Mouse (Mus musculus) spleen, postnatal 4 days (tissue): Measurements from ENCODE around the gene Rnf216.
A peak's percentile ranks its signal among the peaks of the same experiment; 100 is the strongest.

ENCODE experiments used
- DNase-seq, 2 experiments: peaks; one replicate each; pipeline ENCODE4 v3.0.0; 2022; ENCODE audit warnings: low spot score in 2 of 2

The Rnf216 gene

DNA sequence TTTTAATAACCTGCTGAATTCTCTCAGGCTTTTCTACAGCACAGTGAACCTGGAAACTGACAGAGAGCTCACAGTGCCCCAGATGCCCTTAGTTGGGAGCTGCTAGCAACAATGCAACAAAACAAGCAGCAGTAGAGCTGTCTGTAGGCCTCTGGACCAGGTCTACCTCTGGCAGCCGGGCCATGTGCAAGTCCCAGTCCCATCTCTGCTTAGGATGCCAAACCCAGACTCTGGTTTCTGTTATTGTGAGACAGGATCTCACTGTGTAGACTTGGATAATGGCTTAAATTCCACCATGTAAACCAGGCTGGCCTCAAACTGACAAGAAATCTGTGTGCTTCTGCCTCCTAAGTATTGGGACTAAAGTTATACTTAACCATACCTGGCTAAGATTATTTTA lies 11.2 kb downstream of the Rnf216 start:
- DNase-seq = no peak

GRCm38 (mm10) chr5:143095256-143095655 lies 17.5 kb downstream of the Rnf216 start:
- DNase-seq = no peak

DNA sequence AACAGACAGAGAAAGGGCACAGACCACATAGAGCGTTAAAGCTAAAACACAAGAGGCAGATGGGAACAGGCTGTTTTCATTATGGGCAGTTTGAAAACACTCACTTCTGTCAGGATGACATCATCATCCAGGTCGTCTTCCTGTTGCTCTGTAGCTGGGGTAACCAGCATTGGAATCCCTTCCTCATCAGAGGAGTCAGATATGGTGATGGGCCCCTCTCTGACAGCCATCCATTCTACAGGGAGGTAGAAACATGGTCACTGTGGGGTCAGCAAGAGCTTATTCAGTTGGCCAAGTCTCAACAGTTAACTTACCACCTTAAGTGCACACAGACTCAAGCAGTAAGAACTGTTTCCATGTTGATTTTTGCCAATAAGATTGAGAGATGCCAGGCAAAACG lies 19.9 kb downstream of the Rnf216 start:
- no peak for DNase-seq

GRCm38 (mm10) chr5:143084898-143085297 lies 27.9 kb downstream of the Rnf216 start:
- peak; percentile 60 to 80 for DNase-seq

DNA sequence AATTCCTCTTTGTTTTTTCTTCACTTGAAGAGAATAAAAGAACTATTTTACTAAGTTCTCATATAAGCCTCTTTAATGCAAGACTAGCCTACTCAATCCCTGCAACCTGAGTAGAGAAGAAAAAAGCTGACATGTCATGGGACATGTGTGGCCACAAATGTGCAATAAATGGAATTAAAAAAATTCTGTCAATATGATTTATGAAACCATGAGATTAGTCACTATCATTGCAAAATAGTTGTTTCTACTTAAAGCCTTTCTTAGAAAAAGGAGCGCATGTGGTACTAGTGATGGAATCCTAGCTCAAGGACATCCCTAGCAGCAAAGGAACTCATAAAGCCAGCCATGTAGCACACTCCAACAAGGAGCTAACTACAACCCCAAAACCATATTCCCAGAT lies 33.0 kb downstream of the Rnf216 start:
- no peak for DNase-seq

- DNase-seq = no peak
Observed at GRCm38 (mm10) chr5:143076603-143077143, 36.1 kb downstream of the Rnf216 start.

DNA sequence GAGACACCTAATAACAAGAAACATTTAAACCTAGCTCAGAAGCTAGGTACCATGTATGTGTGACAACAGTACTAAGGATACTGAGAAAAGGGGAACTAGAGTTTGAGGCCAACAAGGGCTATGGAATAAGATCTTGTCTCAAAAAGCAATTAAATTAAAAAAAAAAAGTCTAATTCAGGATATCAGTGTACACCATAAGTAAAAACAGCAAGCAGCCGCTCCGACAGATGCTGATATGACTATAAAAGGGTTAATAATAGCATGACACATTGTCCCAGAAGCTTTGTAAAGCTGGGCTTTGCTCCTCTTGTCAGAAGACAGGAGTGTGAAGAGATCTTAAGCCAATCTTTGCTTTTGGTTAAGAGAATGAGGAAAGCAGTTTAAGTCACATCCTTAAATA lies 36.8 kb downstream of the Rnf216 start:
- no peak for DNase-seq

DNA sequence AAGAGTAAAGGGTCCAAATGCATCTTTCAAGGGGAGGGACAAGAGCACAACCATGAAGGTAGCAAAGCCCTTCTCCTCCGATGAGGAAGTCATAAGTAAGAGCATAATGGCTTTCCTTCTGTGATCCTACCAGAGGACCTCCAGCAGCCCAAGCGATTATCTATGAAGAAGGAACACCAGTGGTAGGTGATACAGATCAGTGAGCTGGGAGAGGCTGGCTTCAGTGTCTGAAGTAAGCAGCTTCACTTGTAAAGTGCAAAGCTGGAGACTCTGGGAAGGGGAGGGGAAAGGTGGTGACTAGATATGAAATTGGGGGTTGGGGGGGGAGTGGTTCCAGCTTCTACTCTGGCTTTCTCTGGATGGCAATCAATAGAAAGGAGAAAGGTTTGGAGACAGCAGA lies 43.7 kb downstream of the Rnf216 start:
- no peak for DNase-seq

- DNase-seq = no peak
Observed at GRCm38 (mm10) chr5:143068382-143068781, 44.4 kb downstream of the Rnf216 start.

- DNase-seq = peak; percentile 74 to 81
Observed at GRCm38 (mm10) chr5:143066551-143066958, 46.2 kb downstream of the Rnf216 start.

- DNase-seq = no peak
Observed at GRCm38 (mm10) chr5:143066096-143066495, 46.7 kb downstream of the Rnf216 start.

- no peak for DNase-seq
Observed at GRCm38 (mm10) chr5:143065230-143065629, 47.6 kb downstream of the Rnf216 start.

- DNase-seq = no peak
Observed at GRCm38 (mm10) chr5:143062251-143062650, 50.5 kb downstream of the Rnf216 start.

- DNase-seq = no peak
Observed at GRCm38 (mm10) chr5:143061511-143061910, 51.3 kb downstream of the Rnf216 start.

DNA sequence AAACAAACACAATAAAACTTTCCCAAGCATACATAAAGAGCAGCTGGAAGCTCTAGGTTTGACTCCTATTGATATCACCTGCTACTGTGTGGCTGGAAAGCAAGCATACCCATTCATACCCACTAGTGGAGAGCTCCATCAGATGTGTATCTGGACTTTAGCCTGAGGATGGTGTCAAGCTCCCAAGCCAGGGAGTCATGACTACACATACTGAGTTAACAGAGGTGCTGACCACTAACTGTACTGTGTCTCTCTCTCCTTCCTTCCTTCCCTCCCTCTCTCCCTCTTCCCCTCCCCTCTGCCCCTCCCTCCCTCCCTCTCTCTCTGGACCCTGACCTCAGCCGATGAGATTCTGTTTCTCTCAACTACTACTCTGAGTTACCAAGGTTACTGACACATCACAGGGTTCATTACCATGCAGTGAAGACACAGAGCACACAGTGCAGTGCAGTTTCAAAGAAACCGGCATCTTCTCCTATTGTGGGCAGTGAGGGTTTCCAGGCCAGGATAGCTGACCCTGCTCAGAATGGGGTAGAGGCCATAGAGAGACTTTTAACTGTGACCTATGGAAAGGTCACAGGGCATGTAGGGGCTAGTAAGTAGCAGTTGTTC lies 51.9 kb downstream of the Rnf216 start:
- no peak for DNase-seq

GRCm38 (mm10) chr5:143059958-143060357 lies 52.8 kb downstream of the Rnf216 start:
- no peak for DNase-seq

- no peak for DNase-seq
Observed at GRCm38 (mm10) chr5:143059182-143059581, 53.6 kb downstream of the Rnf216 start.

DNA sequence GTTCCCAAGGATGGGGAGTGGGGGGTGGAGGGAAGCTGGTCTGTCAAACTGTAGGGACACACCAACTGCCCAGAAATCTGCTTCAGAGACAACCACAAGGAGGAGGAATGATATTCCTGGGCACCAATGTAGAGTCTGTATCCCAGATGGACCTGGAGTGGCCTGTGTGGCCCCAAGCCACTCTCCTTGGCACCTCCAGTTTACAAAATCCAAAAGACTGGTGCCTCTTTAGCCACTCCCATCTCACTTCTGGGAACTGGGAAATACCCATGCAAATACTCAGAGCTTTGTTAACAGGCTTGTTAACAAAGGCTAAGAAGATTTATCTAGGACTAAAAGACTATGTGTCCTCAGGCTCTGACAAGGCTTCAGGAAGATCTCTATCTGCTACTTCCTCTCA lies 54.1 kb downstream of the Rnf216 start:
- DNase-seq = no peak

GRCm38 (mm10) chr5:143058208-143058607 lies 54.6 kb downstream of the Rnf216 start:
- peak; percentile 72 to 76 for DNase-seq

DNA sequence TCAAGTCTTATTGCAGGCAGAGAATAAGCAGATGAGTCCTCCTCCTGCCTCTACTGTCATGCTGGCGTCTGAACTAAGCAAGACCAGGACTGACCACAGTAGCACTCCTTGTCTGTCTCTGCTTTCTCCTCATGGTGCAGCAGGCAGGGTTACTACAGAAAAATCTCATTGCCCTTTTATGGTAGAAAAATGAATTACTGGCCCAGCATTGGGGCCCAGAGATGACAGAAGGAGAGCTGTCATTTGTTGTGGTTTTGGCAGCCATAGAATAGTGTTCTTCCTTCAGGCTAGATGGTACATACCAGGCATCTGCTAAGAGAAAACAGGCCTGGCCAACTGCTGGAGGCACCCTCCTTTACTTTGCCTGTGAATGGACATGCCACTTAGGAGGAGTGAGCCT lies 55.0 kb downstream of the Rnf216 start:
- DNase-seq = no peak

DNA sequence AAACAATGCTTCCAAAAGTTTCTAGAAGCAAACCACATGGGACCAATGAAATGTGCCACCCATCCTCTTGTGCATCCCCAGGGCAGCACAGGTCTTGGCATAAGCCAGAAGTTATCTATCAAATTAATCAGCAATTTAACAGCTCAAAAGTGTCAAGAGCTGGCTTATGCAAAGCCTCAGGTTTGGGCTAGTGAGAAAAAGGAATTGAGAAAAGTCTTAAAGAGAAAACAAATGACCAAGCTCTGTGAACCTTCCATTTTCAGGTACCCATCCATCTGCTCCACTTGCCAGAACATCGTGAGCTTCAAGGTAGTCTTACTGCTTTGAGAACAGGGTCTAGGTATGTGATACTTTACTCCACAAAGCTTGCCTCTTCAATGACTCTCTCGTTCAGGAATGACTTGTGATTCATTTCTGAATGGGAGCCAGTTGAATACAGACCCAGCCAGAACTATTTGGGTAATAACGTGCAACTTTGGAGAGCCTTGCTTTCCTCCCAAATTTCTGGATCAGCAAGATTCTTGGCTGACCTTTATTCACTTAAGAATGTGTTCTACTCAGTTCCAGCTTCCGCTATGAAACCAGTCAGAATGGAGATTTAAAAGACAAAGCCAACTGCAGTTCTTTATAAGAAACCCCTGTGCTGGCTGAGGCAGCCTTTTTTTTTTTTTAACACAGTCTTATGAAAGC lies 56.5 kb downstream of the Rnf216 start:
- no peak for DNase-seq

DNA sequence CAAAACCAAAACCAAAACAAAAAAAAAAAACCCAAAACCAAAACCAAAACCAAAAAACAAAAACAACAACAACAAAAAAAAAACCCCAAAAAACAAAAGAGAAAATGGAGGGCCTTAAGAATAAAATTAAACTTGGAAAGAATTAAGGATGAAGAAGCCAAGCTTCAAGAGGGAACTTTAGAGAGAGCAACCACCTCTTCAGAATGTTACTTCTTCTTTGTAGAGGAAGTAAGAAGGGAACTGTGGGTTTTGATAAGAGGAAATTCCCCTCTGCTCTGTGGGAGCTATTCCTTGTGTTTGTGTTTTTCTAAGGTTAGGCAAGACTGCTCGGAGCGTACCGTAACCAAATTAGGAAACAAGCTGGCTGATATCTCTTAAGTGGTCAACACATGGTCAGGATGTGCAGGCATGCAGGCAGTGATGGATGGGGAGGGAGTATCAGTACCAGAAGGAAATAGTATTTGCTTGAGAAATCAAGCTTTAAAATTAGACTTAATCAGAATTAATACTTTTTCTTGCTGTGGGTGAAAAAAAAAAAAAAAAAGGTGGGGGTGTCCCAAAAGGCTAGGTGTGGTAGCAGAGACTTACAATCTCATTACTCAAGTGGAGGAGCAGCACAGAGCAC lies 57.2 kb downstream of the Rnf216 start:
- no peak for DNase-seq

DNA sequence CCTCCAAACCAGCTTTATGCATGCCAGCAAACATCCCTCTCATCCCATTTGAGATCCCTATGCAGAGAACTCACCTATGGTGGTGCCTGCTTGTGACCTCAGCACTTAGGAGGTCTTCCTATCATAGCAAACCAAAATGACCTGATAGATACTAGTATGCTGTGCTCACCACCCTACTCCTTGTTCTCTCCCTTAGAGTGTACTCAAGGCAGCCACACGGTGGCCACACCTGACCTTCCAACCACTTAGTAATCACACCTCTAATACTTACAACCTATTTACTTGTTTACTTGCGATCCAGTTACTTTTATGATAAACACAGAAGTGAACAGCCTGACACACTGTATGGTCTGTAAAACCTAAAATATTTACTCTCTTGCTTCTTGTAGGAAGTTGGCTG lies 58.1 kb downstream of the Rnf216 start:
- no peak for DNase-seq
